15 mouse cellular contexts compared by ENCODE assay signal in the genomic region with DNA sequence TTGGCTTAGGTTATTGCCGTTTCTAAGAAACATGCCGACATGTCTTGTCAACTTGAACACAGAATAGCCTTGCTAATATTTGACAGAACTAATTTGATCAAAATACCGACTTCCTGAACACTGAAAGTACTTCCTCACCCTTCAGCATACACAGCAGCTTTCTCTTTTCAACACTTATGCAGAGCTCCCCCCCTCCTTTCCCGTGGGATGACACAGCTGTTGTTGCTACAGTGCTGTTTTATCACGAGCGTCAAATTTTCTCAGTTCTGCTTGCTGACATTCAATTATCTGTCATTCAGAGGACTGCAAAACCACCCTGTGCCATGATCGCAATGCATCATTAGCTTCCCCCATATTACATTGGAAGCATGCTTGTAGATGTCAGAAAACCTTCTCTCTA. TPM values are rescaled to one million over a fixed set of nuclear protein-coding genes. Genes with fewer than 3 reads are reported as not detected.
DNase-seq lines count a peak whose midpoint lies in the region; ATAC-seq lines count a peak whose summit lies in the region.
"Had no signal": no experiment of that assay in that cellular context is flagged by ENCODE, and none has a peak within 500 bp of the region (broad histone marks: within the 10 kb centered on the region; RNA-seq: fewer than 3 reads in every experiment).

No protein-coding gene starts in this region.

- intact Hi-C loops in left cerebral cortex, postnatal 4 days (cut with DNase I): no loop called here

- no peak overlapping the region for H3K27ac ChIP-seq in hindbrain, embryonic 14.5 days
- H3K27ac ChIP-seq: gastrocnemius, adult 2 months; limb, embryonic 13.5 days had no signal

- no peaks in the 10 kb centered on the region for H3K4me1 ChIP-seq in hindbrain, embryonic 14.5 days (replicated peaks; ENCODE audit: control insufficient read depth, insufficient read depth, low read length)
- H3K4me1 ChIP-seq: limb, embryonic 13.5 days had no signal

- H3K4me3 ChIP-seq in hindbrain, embryonic 14.5 days (replicated peaks; ENCODE audit: low read length): no peak overlapping the region
- H3K4me3 ChIP-seq: gastrocnemius, adult 2 months; limb, embryonic 13.5 days had no signal

- no peak for ATAC-seq in hindbrain, embryonic 14.5 days (ENCODE audit: low FRiP score)
- ATAC-seq: hindbrain, embryonic 16.5 days had no signal

- H3K9me3 ChIP-seq in hindbrain, embryonic 14.5 days (ENCODE audit: control insufficient read depth, low read length): no peaks in the 10 kb centered on the region
- H3K9me3 ChIP-seq: limb, embryonic 13.5 days had no signal

- WGBS in hindbrain, embryonic 14.5 days: 58% methylated on average over 7 of the region's 7 CpGs

- H3K9ac ChIP-seq in hindbrain, embryonic 14.5 days: no peak overlapping the region
- H3K9ac ChIP-seq: limb, embryonic 13.5 days had no signal

- no peak overlapping the region for H3K4me2 ChIP-seq in hindbrain, embryonic 14.5 days (replicated peaks)
- H3K4me2 ChIP-seq: limb, embryonic 13.5 days had no signal

- no peaks in the 10 kb centered on the region for H3K27me3 ChIP-seq in hindbrain, embryonic 14.5 days (ENCODE audit: control insufficient read depth, insufficient read depth, low read length)
- H3K27me3 ChIP-seq: limb, embryonic 13.5 days had no signal

- peak; percentile 7 for DNase-seq in embryo, embryonic 11 days
- DNase-seq in embryo, embryonic 10 days (ENCODE audit: low spot score): no peak
- DNase-seq in left cerebral cortex, adult 11 months (ENCODE audit: low spot score): peak; percentile 22
- no peak for DNase-seq in left cerebral cortex, postnatal 4 days
- DNase-seq in layer of hippocampus, adult 8-10 months (ENCODE audit: low spot score in 2 of 2): peak; percentile 48 to 50
- peak; percentile 14 for DNase-seq in retina, postnatal 1 day
- DNase-seq in cerebellum, adult 11-12 months: no peak
- DNase-seq in hindbrain, embryonic 14.5 days (ENCODE audit: low spot score): no peak
- DNase-seq: adrenal gland, adult 8-10 months; cerebellum, postnatal 36 days; gastrocnemius, adult 2 months had no signal

- H3K36me3 ChIP-seq in hindbrain, embryonic 14.5 days (replicated peaks; ENCODE audit: control insufficient read depth, insufficient read depth): no peaks in the 10 kb centered on the region
- H3K36me3 ChIP-seq: limb, embryonic 13.5 days had no signal

RNA-seq across cellular contexts. Expression of gene Ermn, which starts 10.8 kb away (rescaled TPM):
- total RNA-seq in left cerebral cortex, postnatal 4 days (2021): 1 to 10 TPM; 1.5 to 1.7 TPM
- total RNA-seq in layer of hippocampus, adult 8-10 months (2022): 10 to 100 TPM; 35.2 to 39.7 (median 36.8) TPM
- polyA plus RNA-seq in hindbrain, embryonic 14.5 days (2014; fragmentation: Nextera tagmentation; extraction: Ambion mirVana): 0.76 and 1.2 TPM in 2 replicates
- total RNA-seq: adrenal gland, adult 8-10 months; gastrocnemius, adult 2 months; MEL had no signal
- polyA plus RNA-seq: limb, embryonic 13.5 days had no signal

RNA-seq across cellular contexts. Expression of gene Galnt5, which starts 44.2 kb away (rescaled TPM):
- total RNA-seq in left cerebral cortex, postnatal 4 days (2021): not detected
- total RNA-seq in layer of hippocampus, adult 8-10 months (2022): under 1 TPM in 3 of 4 experiments, not detected in 1; 0.18 to 0.43 (median 0.25) TPM
- polyA plus RNA-seq in hindbrain, embryonic 14.5 days (2014; fragmentation: Nextera tagmentation; extraction: Ambion mirVana): 0.07 and 0.18 TPM in 2 replicates
- total RNA-seq: adrenal gland, adult 8-10 months; MEL had no signal
- polyA plus RNA-seq: neural tube, embryonic 14.5 days had no signal

Comparison
In these comparisons a context has a peak if more than half of its experiments do, and no peak if none do; other contexts are left out.
1. DNase-seq: peak in embryo, embryonic 11 days (single experiment), left cerebral cortex, adult 11 months (single experiment), layer of hippocampus, adult 8-10 months (2 of 2) and retina, postnatal 1 day (single experiment); none in embryo, embryonic 10 days (single experiment), left cerebral cortex, postnatal 4 days (single experiment), cerebellum, adult 11-12 months (single experiment) and hindbrain, embryonic 14.5 days (single experiment).
2. RNA of gene Ermn, which starts 10.8 kb away (total RNA-seq): 35.2 to 39.7 TPM in layer of hippocampus, adult 8-10 months; 1.5 to 1.7 TPM in left cerebral cortex, postnatal 4 days; every median in the first group is over 10 times any median in the second.